Mouse (Mus musculus): ENCODE measurements around the gene Pde4b.

Gene Pde4b

GRCm38 (mm10) chr4:102406848-102407247 is 319.5 kb downstream of the Pde4b start:
- no peak for DNase-seq (ENCODE audit: low spot score)

DNA sequence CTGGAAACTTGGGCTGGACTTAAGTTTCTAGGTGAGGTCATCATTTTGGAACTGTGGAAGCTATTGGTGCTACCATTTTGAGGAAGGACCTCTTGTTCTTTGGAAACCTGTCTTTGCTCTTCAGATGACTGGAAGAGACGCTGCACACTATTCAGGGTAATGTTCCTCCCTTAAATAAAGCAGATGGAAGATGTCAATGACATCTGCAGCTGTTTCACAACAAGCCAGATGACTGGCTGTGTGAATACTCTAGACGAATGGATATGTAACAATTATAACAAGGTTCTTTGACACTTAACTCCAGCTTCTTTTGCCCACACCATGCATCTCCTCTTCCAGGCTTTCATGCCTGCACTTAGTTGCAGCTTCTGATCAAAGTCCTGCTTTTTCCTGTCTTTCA is 320.8 kb downstream of the Pde4b start:
- DNase-seq (ENCODE audit: low spot score): no peak

- DNase-seq (ENCODE audit: low spot score): no peak
Measured at GRCm38 (mm10) chr4:102408938-102409337, 321.6 kb downstream of the Pde4b start.

DNA sequence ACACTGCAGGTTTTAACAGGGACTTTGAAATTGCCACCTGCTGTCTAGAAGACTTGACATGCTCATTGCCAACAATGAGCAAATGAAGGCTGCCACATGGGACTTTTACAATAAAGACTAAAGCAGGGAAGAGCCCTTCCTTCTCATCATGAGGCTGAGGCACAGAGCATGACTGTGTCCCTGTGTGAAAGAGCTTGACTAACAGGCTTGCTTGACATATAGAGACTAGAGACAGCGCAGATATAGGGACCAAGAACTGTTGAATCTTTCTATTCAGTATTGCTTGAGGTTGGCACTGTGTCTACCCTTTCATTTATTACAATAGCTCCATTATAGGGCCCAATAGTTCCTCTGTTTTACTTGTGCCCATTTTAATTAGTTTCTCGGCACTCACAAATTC is 325.8 kb downstream of the Pde4b start:
- no peak for DNase-seq (ENCODE audit: low spot score)

- no peak for DNase-seq (ENCODE audit: low spot score)
Measured at GRCm38 (mm10) chr4:102413794-102414193, 326.5 kb downstream of the Pde4b start.

GRCm38 (mm10) chr4:102414610-102415009 is 327.3 kb downstream of the Pde4b start:
- no peak for DNase-seq (ENCODE audit: low spot score)

GRCm38 (mm10) chr4:102420794-102421397 is 333.6 kb downstream of the Pde4b start:
- DNase-seq (ENCODE audit: low spot score): no peak

DNA sequence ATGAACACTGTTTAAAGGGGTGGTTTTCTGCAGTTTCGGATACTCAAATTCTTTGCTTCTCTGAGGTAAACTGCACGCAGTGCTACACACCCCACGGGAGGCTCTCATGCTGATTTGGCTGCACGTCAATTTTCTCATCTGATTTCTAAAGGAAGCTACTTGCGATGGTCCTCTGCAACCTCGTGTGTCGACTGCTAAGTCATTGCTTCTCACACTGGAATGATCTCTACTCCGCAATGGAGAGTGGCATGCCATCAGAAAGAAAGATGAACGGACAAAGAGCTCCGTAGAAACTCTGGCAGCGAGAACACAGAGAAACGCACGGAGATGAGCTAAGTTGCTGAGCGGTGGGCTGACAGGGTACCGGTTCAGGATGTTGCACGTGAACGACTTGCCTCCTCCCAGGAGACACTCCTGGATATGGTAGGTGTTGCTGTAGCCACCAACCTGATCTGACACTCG is 334.1 kb downstream of the Pde4b start:
- DNase-seq (ENCODE audit: low spot score): no peak

GRCm38 (mm10) chr4:102424104-102424503 is 336.8 kb downstream of the Pde4b start:
- no peak for DNase-seq (ENCODE audit: low spot score)

DNA sequence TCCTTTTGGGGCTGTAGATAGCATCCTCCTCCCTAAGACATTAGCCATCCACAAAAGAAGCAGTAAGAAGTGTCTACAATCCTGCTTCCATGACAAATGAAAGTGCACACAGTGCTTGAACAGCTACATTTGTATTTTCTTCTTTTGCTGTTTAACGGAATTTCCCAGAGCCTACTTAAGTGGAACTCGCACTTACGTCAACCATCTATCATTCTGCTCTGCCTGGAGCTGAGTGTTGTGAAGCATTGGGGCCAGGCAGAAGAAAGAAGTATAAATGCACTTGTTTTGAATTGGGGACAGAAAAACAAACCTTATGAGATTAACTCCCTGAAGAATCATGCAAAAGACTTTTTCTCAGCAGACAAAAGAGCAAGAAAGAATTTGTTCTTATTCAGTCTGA is 338.1 kb downstream of the Pde4b start:
- DNase-seq (ENCODE audit: low spot score): no peak

DNA sequence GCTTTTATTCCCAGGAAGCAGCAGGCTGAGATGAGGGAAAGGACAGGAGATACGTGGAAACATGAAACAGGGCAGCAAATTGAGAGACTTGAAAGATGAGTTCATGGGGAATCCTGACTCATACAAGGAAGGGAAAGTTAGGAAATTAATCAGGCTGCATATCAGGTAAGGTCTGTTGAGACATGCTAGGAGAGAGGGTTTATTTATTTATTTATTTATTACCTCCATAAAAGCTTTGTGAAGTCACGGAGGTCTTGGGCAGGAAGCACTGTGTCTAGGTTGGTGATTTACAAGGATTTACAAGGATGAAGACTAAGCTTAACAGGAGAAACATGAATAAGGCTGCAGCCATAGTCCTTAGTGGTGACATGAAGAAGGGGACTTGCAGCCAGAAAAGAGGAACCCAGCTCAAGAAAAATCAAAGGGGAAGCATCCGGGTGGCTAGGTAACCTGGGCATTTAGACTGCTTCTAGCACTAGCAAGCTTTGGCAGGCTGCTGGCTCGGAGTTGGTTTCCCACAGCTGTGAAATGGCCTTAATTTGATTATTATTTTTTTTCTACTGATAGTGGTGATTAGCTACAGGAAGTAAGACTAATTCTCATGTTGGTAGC is 342.5 kb downstream of the Pde4b start:
- no peak for DNase-seq (ENCODE audit: low spot score)

GRCm38 (mm10) chr4:102432040-102432782 is 344.9 kb downstream of the Pde4b start:
- no peak for DNase-seq (ENCODE audit: low spot score)

- peak; percentile 8 for DNase-seq (ENCODE audit: low spot score)
Measured at GRCm38 (mm10) chr4:102439401-102440118, 352.2 kb downstream of the Pde4b start.

DNA sequence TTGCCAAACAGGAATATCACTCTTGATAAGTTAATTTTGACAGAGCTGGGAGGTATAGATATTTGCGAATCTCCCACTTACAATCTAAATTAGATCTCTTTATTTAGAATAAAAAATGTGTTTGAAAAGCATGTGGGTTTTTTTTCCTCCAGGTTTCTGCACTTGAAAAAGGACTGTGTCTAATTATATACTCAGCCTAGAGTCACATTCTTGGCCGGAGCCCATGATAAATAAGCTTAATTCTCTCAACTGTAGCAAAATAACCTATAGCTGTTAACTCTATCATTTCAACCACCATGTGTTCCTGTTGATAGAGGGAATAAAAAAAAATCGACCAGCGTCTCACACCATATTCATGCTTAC is 352.8 kb downstream of the Pde4b start:
- no peak for DNase-seq (ENCODE audit: low spot score)

DNA sequence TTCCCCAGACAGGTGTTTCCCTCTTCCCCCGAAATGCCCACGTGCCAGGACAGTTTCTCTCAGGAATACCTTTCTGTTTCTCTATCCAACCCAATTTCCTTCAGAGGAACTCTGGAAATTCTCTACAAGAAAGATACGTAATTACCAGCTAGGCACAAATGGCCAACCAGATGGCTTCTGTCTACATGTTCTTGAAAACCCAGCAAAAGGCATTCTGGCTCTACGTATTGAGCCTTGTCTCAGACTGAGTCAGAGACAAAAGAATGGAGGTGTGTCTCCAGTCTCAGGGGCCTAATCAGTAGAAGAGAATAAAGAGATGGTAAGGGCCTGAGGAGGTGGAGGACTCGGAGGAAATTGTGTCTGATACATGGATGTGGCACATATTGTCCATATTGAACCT is 356.2 kb downstream of the Pde4b start:
- DNase-seq (ENCODE audit: low spot score): no peak

GRCm38 (mm10) chr4:102444501-102444900 is 357.2 kb downstream of the Pde4b start:
- DNase-seq (ENCODE audit: low spot score): no peak

- DNase-seq (ENCODE audit: low spot score): no peak
Measured at GRCm38 (mm10) chr4:102446160-102446945, 359.0 kb downstream of the Pde4b start.

GRCm38 (mm10) chr4:102456426-102456825 is 369.1 kb downstream of the Pde4b start:
- no peak for DNase-seq (ENCODE audit: low spot score)

GRCm38 (mm10) chr4:102459216-102459999 is 372.1 kb downstream of the Pde4b start:
- DNase-seq (ENCODE audit: low spot score): no peak

GRCm38 (mm10) chr4:102478104-102478503 is 390.8 kb downstream of the Pde4b start:
- no peak for DNase-seq (ENCODE audit: low spot score)

DNA sequence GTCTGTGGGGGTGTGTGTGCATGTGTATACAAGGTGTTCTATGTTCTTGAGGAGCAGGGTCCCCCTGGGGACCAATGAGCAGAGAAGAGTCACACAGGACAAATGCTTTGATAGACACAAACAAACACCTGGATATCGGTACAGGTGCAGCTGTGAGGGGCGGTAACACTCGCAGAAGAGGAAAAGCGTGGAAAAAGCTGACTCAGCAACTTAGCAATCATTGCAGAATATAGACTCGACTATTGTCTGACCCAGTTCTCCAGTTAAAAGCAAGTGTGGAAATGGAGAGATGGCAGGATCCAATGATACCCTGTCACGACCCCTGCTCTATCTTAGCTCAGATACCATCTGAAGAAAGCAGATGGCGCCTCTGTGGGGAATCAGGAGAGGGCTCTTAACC is 391.5 kb downstream of the Pde4b start:
- no peak for DNase-seq (ENCODE audit: low spot score)

All from ovary, postnatal 36 days (tissue).